Mouse (Mus musculus) neural tube, embryonic 11.5 days (tissue): ENCODE data around the gene Gnao1. TPM values are rescaled to one million over a fixed set of nuclear protein-coding genes. Genes with fewer than 3 reads are reported as not detected.

Experiments used
- ATAC-seq: fragments of 200-750 bp; cut with Nextera tagmentation; 2 replicates; pipeline ENCODE4 v1.8.0; 2017; ENCODE audit warnings: moderate number of reproducible peaks, mild to moderate bottlenecking, moderate TSS enrichment, moderate library complexity; ENCODE audit not compliant: insufficient read depth, low FRiP score, low TSS enrichment
- DNase-seq: peaks from one replicate; pipeline ENCODE4 v3.0.0-alpha.2; 2015; ENCODE audit warnings: low spot score
- H3K27ac ChIP-seq: fragments of 300-500 bp; sonication (generic); 2 replicates; pipeline ENCODE4 v1.5.1; 2014; ENCODE audit warnings: low read depth, mild to moderate bottlenecking, low read length
- H3K27me3 ChIP-seq: fragments of 300-500 bp; sonication (generic); 2 replicates; pipeline ENCODE4 v1.6.1; 2014; ENCODE audit warnings: mild to moderate bottlenecking, low read length, mixed read lengths; ENCODE audit not compliant: control insufficient read depth, insufficient read depth
- H3K36me3 ChIP-seq: fragments of 300-500 bp; sonication (generic); 2 replicates; pipeline ENCODE4 v1.6.1; 2014; ENCODE audit warnings: mild to moderate bottlenecking, low read length, moderate library complexity, mixed read lengths; ENCODE audit not compliant: control insufficient read depth, insufficient read depth
- H3K4me1 ChIP-seq: fragments of 300-500 bp; sonication (generic); 2 replicates; pipeline ENCODE4 v1.6.1; 2014; ENCODE audit warnings: low read length, mixed read lengths; ENCODE audit not compliant: control insufficient read depth, insufficient read depth
- H3K4me2 ChIP-seq: fragments of 300-500 bp; sonication (generic); 2 replicates; pipeline ENCODE4 v1.6.1; 2014; ENCODE audit warnings: low read depth, mild to moderate bottlenecking, moderate library complexity
- H3K4me3 ChIP-seq: fragments of 300-500 bp; sonication (generic); 2 replicates; pipeline ENCODE4 v1.5.1; 2014; ENCODE audit warnings: low read depth, low read length
- H3K9ac ChIP-seq: fragments of 300-500 bp; sonication (generic); 2 replicates; pipeline ENCODE4 v1.6.1; 2014; ENCODE audit warnings: mild to moderate bottlenecking, low read length
- H3K9me3 ChIP-seq: fragments of 300-500 bp; sonication (generic); 2 replicates; pipeline ENCODE4 v1.6.1; 2016; ENCODE audit warnings: low read length; ENCODE audit not compliant: control insufficient read depth
- WGBS: fragments of 180-500 bp; shearing (Covaris S2); extraction: QIAGEN DNeasy Blood & Tissue Kit; methylation state at CpG from one replicate; pipeline ENCODE4 v1.1.7; 2014; 5-methylcytosine and 5-hydroxymethylcytosine counted together
- polyA plus RNA-seq: library from polyadenylated mRNA; unstranded; fragments of >200 nt; fragmentation: Nextera tagmentation; extraction: Ambion mirVana; gene quantifications from 2 replicates; pipeline ENCODE4 v1.2.1, GENCODE M21; 2014

The Gnao1 gene
- polyA plus RNA-seq, 1 experiment from 2014 or later, result 39.0 TPM

DNA sequence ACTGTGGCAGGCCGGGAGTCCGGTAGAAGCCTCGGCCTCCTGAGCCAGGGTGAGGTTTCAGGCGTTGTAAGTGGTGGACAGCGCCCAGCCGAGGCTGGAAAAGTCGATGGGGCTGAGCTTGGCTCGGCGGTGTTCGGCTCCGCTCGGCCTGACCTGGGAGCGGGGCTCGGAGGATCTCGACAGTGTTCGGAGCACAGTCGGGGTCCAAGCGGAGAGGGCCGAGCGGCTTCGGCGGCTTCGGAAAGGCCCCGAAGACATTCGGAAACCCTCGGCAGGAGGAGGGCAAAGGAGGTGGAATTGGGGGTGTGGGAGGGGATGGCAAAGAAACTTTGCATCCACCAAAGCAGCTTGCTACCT, 3.6 kb downstream of the Gnao1 start:
- DNase-seq (peak; percentile 94), ATAC-seq (peak; percentile 79)
- Histone ChIP-seq H3K9ac (peak overlapping the region; percentile 48), H3K27ac (0 out of 2 replicates have a peak overlapping the region, but pooled peaks have one; percentile 35), H3K4me2 (peak overlapping the region; percentile 65), H3K36me3 (no peaks in the 10 kb centered on the region), H3K4me1 (peaks cover 7% of the 10 kb centered on the region), H3K27me3 (peaks cover 5% of the 10 kb centered on the region; the same call in 1 of the 2 replicates), H3K4me3 (peak overlapping the region; percentile 65), H3K9me3 (no peaks in the 10 kb centered on the region)
- WGBS, result under 1% methylated on average over 26 of the region's 26 CpGs

DNA sequence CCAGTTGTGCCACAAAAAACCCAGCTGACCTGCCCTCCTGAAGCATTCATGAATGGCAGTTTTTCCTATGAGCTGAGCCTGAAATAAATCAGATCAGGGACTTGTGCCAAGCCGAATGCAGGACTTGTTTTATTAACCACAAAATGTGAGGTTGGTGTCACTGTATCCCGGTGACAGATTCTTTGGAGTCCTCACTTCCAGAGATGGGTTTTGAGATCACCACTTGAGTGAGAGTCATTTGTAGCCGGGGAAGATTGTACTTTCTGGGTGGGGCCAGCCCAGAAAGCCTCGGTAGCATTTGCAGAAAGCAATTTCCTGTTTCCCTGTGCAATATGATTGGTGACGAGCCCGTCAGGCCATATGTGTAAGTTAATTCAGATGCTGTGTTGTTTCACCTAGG, 4.5 kb downstream of the Gnao1 start:
- no peak overlapping the region for H3K9ac ChIP-seq
- no peaks in the 10 kb centered on the region for H3K9me3 ChIP-seq
- DNase-seq, result no peak
- H3K36me3 ChIP-seq, result no peaks in the 10 kb centered on the region
- H3K4me1 ChIP-seq, result peaks cover 7% of the 10 kb centered on the region
- H3K27me3 ChIP-seq, result peaks cover 5% of the 10 kb centered on the region; the same call in 1 of the 2 replicates
- H3K4me3 ChIP-seq, result no peak overlapping the region
- ATAC-seq, result no peak
- H3K27ac ChIP-seq, result no peak overlapping the region
- H3K4me2 ChIP-seq, result no peak overlapping the region
- 79% methylated on average over 6 of the region's 6 CpGs for WGBS

DNA sequence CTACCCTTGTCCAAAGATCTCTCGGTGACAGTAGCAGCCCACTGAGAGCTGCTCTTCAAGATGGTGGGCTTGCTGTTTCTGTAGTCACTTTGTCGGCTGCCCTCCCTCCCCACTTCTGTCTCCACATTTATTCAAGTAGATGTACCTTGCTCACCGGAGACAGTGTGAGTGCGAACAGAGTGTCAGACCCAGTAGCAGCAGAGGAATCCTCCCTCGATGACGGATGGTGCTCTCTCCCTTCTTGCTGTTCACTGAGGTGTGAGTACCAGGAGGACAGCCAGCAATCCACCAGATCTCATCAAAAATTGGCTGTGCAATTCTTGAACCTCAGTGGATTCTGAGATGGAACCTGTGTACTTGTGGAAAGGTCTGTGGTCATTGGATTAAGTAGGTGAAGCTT, 6.5 kb downstream of the Gnao1 start:
- Histone ChIP-seq H3K4me1 (peaks cover 7% of the 10 kb centered on the region), H3K4me2 (no peak overlapping the region), H3K9ac (no peak overlapping the region), H3K4me3 (no peak overlapping the region), H3K36me3 (no peaks in the 10 kb centered on the region), H3K9me3 (no peaks in the 10 kb centered on the region), H3K27ac (no peak overlapping the region), H3K27me3 (peaks cover 5% of the 10 kb centered on the region; the same call in 1 of the 2 replicates)
- no peak for DNase-seq
- 69% methylated on average over 6 of the region's 6 CpGs for WGBS
- ATAC-seq, result no peak

DNA sequence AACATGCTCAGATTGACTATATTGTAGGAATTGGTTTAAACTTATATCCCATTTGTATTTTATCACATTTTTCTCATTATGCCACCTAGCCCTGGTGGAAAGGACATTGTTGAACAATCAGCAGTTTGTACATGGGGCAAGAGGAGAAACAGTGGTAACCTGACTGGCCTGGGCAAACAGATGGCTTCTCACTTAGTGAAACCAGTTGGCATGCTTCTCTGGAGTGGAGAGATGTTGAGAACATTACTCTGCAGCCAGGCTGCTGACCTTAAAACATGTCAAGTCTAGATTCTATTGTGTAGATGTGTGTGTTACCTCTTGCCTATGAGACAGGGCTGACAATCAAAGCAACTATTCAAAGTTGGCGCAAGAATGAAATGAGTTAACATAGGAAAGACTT, 7.6 kb downstream of the Gnao1 start:
- 88% methylated on average over 1 of the region's 1 CpGs for WGBS
- H3K27me3 ChIP-seq, result no peaks in the 10 kb centered on the region
- H3K9me3 ChIP-seq, result no peaks in the 10 kb centered on the region
- H3K36me3 ChIP-seq, result no peaks in the 10 kb centered on the region
- H3K4me3 ChIP-seq, result no peak overlapping the region
- no peak overlapping the region for H3K4me2 ChIP-seq
- H3K9ac ChIP-seq, result no peak overlapping the region
- no peak overlapping the region for H3K27ac ChIP-seq
- DNase-seq (no peak), ATAC-seq (no peak)
- peaks cover 4% of the 10 kb centered on the region for H3K4me1 ChIP-seq

DNA sequence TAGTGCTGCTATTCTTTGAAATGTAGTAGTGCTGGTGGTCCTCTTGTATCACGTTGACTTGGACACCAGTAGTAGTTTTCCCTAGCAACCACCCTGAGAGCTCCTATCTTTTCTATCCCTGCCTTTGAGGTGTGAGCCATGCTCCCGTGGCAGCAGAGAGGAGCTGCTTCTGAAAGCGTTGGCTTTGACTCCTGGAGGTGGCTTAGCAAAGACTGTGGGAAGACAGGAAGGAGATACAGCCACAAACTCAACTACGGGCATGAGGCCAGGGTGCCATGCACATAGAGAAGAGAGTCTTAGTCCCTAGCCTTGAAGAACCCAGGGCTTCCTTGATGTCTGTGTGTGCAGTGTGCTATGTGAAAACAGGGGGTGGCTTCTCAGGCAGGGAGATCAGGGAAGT, 10.2 kb downstream of the Gnao1 start:
- H3K27me3 ChIP-seq, result no peaks in the 10 kb centered on the region
- H3K9ac ChIP-seq, result no peak overlapping the region
- no peaks in the 10 kb centered on the region for H3K4me1 ChIP-seq
- no peak overlapping the region for H3K27ac ChIP-seq
- no peak for ATAC-seq
- no peaks in the 10 kb centered on the region for H3K9me3 ChIP-seq
- 88% methylated on average over 4 of the region's 4 CpGs for WGBS
- H3K4me2 ChIP-seq, result no peak overlapping the region
- H3K36me3 ChIP-seq, result no peaks in the 10 kb centered on the region
- DNase-seq, result no peak
- H3K4me3 ChIP-seq, result no peak overlapping the region

DNA sequence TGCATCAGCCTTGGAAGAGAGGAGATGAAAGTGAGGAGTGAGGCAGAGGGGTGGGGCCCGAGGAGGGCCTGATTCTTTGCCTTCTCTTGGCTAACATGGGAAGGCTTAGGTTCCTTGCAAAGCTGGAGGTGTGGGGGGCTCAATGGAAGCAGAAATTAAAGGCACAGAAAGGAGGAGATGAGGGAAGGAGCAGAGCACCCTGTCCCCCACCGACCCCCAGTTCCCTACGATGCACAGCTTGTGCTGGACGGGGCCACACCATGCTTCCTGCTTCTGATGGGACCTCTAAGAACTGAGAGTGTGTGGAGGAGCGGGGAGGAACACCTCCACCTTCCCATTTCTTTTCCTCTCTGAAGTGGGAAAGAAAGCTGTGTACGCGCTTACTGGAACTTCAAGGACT, 11.6 kb downstream of the Gnao1 start:
- Histone ChIP-seq H3K9ac (no peak overlapping the region), H3K4me2 (no peak overlapping the region), H3K27ac (no peak overlapping the region), H3K9me3 (no peaks in the 10 kb centered on the region), H3K36me3 (no peaks in the 10 kb centered on the region), H3K4me1 (no peaks in the 10 kb centered on the region), H3K27me3 (no peaks in the 10 kb centered on the region), H3K4me3 (no peak overlapping the region)
- no peak for DNase-seq
- ATAC-seq, result no peak
- 91% methylated on average over 7 of the region's 7 CpGs for WGBS

DNA sequence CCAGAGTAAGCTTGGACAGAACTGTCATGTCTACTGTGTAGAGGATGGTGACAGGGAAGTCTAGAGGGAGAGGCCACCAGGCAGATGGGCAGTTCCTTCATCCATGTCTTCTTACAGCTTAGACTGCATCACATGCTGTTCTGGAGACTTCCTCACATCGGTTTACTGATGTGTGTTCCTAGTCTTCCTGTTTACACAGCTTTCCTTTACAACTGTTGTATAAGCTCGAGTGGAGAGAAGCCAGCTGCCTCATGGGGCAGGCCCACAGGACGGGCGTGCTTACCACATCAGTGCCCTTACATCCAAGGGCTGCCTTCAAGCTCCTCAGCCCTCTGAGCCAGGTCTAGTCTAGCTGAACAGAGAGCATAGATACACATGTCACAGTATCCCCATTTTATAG, 15.6 kb downstream of the Gnao1 start:
- DNase-seq, result no peak
- Histone ChIP-seq H3K27ac (no peak overlapping the region), H3K9ac (no peak overlapping the region), H3K36me3 (no peaks in the 10 kb centered on the region), H3K4me2 (no peak overlapping the region), H3K4me3 (no peak overlapping the region), H3K4me1 (no peaks in the 10 kb centered on the region), H3K27me3 (no peaks in the 10 kb centered on the region), H3K9me3 (no peaks in the 10 kb centered on the region)
- WGBS, result 65% methylated on average over 4 of the region's 4 CpGs
- no peak for ATAC-seq

DNA sequence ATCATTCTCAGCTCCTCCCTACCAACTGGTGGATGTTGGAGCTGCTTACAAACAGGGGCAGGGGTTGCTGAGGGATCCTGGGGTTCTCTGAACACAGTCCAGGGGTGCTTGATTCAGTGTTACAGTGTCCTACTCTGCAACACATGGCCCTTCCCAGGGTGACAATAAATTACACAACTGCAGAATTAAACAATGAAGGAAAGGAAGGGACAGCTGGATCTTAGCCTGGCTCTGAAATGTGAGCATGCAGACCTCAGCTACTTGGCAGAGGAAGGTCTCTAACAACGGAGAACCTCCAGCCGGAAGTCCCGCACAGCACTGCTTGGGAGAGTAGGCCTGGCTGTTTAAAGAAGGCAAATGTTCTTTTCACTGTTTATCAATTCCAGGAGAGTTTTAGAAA, 20.9 kb downstream of the Gnao1 start:
- Histone ChIP-seq H3K9me3 (no peaks in the 10 kb centered on the region), H3K4me1 (0 out of 2 replicates have a peak, but pooled peaks cover 2% of the 10 kb centered on the region), H3K27ac (no peak overlapping the region), H3K27me3 (no peaks in the 10 kb centered on the region), H3K36me3 (no peaks in the 10 kb centered on the region), H3K4me2 (no peak overlapping the region), H3K4me3 (no peak overlapping the region), H3K9ac (no peak overlapping the region)
- no peak for DNase-seq
- WGBS, result 81% methylated on average over 3 of the region's 3 CpGs
- ATAC-seq, result no peak

DNA sequence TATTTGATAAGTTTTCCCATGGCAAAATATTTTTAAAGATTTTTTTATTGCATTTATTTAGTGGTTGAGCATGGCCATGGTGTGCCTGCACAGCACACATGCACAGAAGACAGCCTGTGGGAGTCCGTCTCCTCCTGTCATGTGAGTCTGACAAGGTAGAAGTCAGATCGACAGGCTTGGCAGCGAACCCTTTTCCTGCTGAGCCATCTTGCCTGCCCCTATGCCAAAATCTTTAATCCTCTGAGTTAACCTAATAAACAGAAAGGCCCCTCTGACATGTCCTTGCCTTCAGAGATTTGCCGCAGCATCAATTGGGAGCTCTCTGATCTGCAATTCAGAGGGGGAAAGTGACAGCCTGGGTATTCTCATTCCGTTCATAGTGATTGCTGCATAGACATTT, 26.0 kb downstream of the Gnao1 start:
- H3K4me2 ChIP-seq, result no peak overlapping the region
- H3K9me3 ChIP-seq, result no peaks in the 10 kb centered on the region
- ATAC-seq (no peak), DNase-seq (no peak)
- 81% methylated on average over 5 of the region's 5 CpGs for WGBS
- 0 out of 2 replicates have a peak, but pooled peaks cover 2% of the 10 kb centered on the region for H3K4me1 ChIP-seq
- no peak overlapping the region for H3K27ac ChIP-seq
- no peak overlapping the region for H3K9ac ChIP-seq
- no peak overlapping the region for H3K4me3 ChIP-seq
- H3K27me3 ChIP-seq, result no peaks in the 10 kb centered on the region
- H3K36me3 ChIP-seq, result no peaks in the 10 kb centered on the region
